Mouse (Mus musculus): Measurements from ENCODE around the gene Lmx1a. TPM values are rescaled to one million over a fixed set of nuclear protein-coding genes. Genes with fewer than 3 reads are reported as not detected.

The Lmx1a gene
- polyA plus RNA-seq, 1 experiment from 2014 or later = 0.44 TPM

DNA sequence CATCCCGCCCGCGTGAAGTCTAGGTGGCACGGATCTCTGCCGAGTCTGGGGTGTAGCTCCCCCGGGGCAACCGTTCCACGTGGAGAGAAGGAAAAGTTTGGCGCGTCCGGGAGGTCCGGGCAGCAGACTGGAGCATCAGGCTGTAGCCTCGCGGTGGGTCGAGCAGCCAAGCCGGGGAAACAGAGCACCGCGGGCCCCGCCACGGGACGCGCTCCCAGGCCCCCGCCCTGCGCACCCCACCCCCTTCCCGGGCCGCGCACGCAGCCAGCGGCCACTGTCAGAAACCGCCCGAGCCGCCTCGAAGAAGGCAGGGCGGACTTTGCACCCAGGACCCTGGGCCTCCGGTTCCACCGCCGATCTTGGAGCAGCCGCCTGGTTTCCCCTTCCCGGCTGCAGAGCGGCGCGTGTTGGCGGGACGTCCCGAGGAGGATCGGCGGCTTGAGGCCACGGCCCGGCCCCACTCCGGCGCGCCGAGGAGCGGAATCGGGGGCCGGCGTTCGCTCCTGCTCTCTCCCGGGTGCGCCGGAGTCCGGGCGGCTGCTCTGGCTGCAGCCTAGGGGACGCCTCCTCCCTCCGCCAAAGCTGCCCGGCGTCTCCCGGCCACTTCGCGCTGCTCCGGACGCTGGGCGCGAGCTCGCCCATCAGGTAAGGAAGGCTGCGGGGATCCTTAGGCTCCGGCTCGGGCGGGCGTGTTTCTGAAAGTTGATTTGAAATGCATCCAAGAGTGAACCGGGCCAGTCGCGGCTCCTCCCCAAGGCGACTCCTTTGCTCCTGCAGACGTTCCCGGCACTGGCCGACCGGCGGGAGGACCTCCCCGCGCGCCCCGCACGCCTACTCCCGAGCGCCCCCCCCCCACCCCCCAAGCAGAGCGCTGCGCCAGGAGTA is 448 bp upstream of the Lmx1a start:
- ATAC-seq = peak; percentile 89
- Histone ChIP-seq H3K36me3 (no peaks in the 10 kb centered on the region), H3K4me1 (replicated peaks) (peaks cover 25% of the 10 kb centered on the region), H3K4me3 (replicated peaks) (peak overlapping the region; percentile 52), H3K27ac (no peak overlapping the region), H3K9me3 (no peaks in the 10 kb centered on the region), H3K9ac (peak overlapping the region; percentile 40), H3K4me2 (replicated peaks) (peak overlapping the region; percentile 96), H3K27me3 (replicated peaks) (peaks cover 67% of the 10 kb centered on the region)
- WGBS = under 1% methylated on average over 95 of the region's 98 CpGs

DNA sequence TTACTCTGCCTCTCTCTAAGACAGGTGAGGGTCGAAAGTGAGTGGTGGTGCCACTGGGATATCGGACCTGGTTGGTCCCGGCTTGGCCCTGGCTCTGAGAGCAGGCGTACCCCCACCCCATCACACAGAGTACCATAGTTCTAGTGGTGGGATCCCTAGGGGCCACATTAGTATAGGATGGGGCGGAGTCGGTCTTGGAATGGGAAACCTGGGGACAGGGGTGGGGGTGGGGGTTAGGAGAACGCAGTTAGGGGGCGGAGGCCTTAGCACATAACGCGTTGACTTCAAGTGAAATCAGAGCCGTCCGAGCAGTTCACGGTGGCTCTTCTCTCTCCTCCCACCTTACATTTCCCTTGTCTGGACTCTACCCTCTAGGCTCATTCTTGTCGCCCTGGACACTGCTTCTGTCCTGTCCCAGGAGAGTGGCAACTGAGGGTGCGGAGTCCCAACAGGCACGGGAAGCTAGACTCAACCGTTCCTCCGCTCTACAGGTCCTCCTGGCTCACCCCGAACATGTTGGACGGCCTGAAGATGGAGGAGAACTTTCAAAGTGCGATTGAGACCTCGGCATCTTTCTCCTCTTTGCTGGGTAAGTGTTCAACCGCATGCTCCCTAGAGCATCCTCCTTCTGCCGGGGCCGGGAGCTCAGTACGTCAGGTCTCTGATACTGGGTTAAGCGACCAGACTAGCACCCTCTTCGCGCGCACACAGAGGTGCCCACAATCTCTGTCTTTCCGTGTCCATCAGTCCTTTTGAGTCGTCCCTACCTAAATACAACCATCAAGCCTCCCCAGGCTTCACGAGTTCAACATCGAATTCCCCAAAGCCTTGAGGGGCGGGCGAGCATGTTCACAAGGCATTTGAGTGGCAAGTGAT is 463 bp downstream of the Lmx1a start:
- H3K9ac ChIP-seq = peak overlapping the region; percentile 40; the same call in 1 of the 2 replicates
- peaks cover 69% of the 10 kb centered on the region for H3K27me3 ChIP-seq (replicated peaks)
- WGBS = 2% methylated on average over 36 of the region's 36 CpGs
- ATAC-seq = peak; percentile 28
- H3K9me3 ChIP-seq = no peaks in the 10 kb centered on the region
- no peaks in the 10 kb centered on the region for H3K36me3 ChIP-seq
- H3K27ac ChIP-seq = no peak overlapping the region
- H3K4me2 ChIP-seq (replicated peaks) = peak overlapping the region; percentile 96
- peak overlapping the region; percentile 52 for H3K4me3 ChIP-seq (replicated peaks)
- H3K4me1 ChIP-seq (replicated peaks) = peaks cover 25% of the 10 kb centered on the region

DNA sequence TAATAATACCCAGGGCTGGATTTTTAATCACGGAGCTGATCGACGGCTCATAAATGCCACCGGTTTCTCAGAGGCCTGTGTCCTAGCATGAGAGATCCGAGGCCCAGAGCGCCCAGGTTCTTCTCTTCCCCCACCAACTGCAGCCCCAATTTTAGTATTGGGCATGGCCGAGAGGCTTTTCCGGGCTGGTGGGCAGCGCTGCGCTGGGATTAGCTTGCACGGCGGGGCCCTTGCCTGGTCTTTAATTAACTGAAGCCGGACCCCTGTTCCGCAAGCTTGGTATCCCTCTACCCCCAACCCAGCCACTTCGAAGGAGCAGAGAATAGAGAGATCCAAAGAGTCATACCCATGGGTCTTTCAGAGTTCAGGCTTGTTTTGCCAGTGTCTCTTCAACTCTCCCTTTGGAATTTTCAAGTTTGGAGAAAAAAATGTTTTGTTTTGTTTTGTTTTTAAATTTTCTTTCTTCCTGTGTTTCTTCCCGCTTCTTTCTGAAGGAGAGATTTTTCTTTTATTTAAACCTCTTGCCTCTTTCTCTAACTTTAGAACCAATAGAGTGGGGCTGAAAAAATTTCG is 1.2 kb downstream of the Lmx1a start:
- H3K9me3 ChIP-seq = no peaks in the 10 kb centered on the region
- no peak overlapping the region for H3K9ac ChIP-seq
- H3K4me2 ChIP-seq (replicated peaks) = no peak overlapping the region
- H3K27ac ChIP-seq = no peak overlapping the region
- H3K4me1 ChIP-seq (replicated peaks) = peaks cover 25% of the 10 kb centered on the region
- ATAC-seq = no peak
- 4% methylated on average over 17 of the region's 17 CpGs for WGBS
- H3K27me3 ChIP-seq (replicated peaks) = peaks cover 76% of the 10 kb centered on the region
- H3K36me3 ChIP-seq = no peaks in the 10 kb centered on the region
- no peak overlapping the region for H3K4me3 ChIP-seq (replicated peaks)

DNA sequence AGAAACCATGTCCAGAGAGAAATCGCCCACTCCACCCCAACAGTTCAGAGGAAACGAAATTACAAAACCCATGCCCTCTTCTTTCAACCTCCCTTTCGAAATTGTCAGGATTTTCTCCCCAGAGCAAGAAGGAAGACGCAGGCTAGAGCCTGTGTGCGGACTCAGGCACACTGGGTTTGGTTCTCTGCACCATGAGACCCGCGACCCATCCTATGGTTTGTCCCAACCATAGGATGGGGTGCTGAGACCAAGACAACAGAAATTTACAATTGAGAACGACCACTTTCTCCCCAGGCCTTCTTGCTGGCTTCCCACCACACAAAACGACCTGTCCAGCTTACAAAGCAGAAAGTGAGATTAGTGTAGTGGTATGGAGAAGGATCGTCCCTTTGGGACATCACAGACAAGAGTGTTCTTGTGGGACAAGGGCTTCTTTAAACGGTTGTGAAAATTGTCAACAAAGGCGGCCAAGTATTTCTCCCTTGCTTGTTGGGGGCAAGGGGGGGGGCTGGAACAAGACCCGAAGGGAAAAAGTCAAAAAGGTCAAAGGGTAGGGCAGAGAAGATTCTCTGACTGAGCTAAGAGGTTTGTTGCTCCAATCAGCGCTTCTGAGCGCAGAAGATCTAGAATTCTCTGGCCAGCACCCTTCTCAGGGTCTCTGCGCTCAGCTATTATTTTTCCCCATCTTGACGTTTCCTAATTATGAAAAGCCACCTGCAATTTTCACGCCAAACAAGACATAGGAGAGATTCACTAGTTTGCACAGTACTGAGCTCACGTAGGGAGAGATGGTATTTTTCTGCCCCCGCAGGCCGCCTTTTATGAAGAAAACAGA is 1.9 kb downstream of the Lmx1a start:
- ATAC-seq = no peak
- H3K27ac ChIP-seq = no peak overlapping the region
- peaks cover 82% of the 10 kb centered on the region for H3K27me3 ChIP-seq (replicated peaks)

DNA sequence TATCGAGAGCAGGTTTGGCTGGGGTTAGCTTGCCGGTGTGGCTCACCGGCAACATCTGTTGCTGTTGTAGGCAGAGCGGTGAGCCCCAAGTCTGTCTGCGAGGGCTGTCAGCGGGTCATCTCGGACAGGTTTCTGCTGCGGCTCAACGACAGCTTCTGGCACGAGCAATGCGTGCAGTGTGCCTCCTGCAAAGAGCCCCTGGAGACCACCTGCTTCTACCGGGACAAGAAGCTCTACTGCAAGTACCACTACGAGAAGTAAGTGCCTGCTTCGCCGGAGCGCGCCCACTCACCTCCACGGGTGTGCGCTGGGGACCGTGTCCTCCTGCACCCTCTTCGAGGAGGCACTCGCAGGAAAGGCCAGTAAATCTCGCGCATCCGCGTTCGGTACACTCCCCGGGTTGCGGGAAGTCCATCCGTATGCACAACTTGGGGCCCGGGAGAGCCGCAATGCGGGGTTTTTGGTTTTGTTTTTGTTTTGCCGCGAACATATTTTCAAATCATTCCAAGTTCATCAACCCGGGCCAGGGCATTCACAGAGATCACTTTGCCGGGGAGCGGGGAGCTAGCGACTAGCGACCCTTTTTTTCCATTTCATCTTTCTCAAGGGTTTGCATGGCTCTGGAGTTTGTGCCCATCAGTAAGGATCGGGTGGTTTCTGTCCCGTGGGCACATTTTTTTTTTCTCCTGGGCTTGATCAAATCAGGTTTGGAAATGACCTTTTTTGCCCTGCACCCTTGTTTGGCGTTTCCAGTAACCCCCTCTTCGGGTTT is 3.1 kb downstream of the Lmx1a start:
- WGBS = under 1% methylated on average over 44 of the region's 44 CpGs

More for the DNA sequence above, 1.9 kb downstream of the Lmx1a start:
- no peak overlapping the region for H3K4me2 ChIP-seq (replicated peaks)
- 4% methylated on average over 21 of the region's 21 CpGs for WGBS
- no peaks in the 10 kb centered on the region for H3K36me3 ChIP-seq
- no peak overlapping the region for H3K9ac ChIP-seq
- no peak overlapping the region for H3K4me3 ChIP-seq (replicated peaks)
- H3K9me3 ChIP-seq = no peaks in the 10 kb centered on the region
- H3K4me1 ChIP-seq (replicated peaks) = peaks cover 25% of the 10 kb centered on the region

DNA sequence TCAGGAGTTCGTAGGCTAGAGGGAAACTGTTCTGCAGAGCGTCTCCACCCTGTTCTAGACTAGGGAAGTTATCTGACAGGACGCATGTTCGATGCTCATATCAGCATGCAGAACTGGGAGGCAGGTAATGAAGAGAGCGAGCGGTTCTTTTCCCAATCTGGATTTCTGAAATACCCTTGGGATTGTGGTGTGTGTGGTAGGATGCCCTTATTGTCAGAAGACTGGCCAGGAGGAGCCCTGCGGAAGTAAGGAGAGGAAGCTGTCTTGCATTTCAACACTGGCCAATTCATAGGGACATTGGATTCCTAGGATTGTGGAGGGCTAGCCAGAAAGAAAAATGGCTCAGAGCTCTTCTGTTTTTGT is 3.6 kb downstream of the Lmx1a start:
- Histone ChIP-seq H3K36me3 (no peaks in the 10 kb centered on the region), H3K9ac (no peak overlapping the region), H3K4me1 (replicated peaks) (peaks cover 25% of the 10 kb centered on the region), H3K4me2 (replicated peaks) (no peak overlapping the region), H3K4me3 (replicated peaks) (no peak overlapping the region), H3K9me3 (no peaks in the 10 kb centered on the region), H3K27me3 (replicated peaks) (peaks cover 75% of the 10 kb centered on the region), H3K27ac (no peak overlapping the region)
- WGBS = 1% methylated on average over 7 of the region's 7 CpGs
- no peak for ATAC-seq

More for the DNA sequence above, 3.1 kb downstream of the Lmx1a start:
- no peak for ATAC-seq
- peak overlapping the region; percentile 11 for H3K4me3 ChIP-seq (replicated peaks)
- H3K27ac ChIP-seq = no peak overlapping the region
- no peaks in the 10 kb centered on the region for H3K36me3 ChIP-seq
- no peak overlapping the region for H3K9ac ChIP-seq
- peaks cover 80% of the 10 kb centered on the region for H3K27me3 ChIP-seq (replicated peaks)
- H3K9me3 ChIP-seq = no peaks in the 10 kb centered on the region
- H3K4me2 ChIP-seq (replicated peaks) = peak overlapping the region; percentile 37
- peaks cover 25% of the 10 kb centered on the region for H3K4me1 ChIP-seq (replicated peaks)

DNA sequence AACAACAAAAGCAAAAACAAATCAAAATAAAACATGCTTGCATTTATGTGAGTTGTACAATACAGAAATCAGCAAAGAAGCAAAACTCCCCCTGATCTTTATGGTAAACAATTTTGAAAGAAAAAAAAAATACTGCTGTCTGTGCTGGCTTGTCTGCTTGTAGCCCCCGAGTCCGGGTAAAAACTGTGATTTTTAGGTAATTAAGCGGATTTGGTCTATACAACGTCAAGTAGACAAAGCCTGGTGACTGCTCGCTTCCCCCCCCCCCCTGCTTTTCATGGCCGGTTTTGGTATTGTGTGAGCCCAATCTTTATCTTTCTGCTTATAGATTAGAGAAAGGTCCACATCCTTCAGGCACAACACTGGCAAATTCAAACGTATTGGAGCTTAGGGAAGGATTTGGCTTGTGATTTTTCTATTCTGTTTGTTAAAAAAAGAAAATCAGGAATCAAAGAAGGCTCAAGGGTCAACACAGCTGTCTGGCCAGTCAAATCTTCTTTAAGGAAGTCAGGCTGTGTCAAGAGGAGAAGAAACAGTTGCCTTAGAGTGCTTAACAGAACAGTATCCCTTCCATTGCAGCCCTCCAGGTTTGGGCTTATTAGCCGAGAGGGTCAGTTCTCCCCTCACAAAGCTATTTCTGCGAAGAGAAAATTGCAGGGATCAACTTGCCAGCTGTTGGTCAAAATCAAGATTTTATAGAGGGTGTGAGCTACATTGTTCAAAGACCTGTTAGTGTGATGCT is 4.6 kb downstream of the Lmx1a start:
- peaks cover 67% of the 10 kb centered on the region for H3K27me3 ChIP-seq (replicated peaks)
- H3K9ac ChIP-seq = no peak overlapping the region
- peaks cover 19% of the 10 kb centered on the region for H3K4me1 ChIP-seq (replicated peaks)
- H3K4me2 ChIP-seq (replicated peaks) = no peak overlapping the region
- H3K27ac ChIP-seq = no peak overlapping the region
- no peaks in the 10 kb centered on the region for H3K9me3 ChIP-seq
- no peaks in the 10 kb centered on the region for H3K36me3 ChIP-seq
- no peak overlapping the region for H3K4me3 ChIP-seq (replicated peaks)
- ATAC-seq = no peak
- WGBS = 2% methylated on average over 9 of the region's 9 CpGs

DNA sequence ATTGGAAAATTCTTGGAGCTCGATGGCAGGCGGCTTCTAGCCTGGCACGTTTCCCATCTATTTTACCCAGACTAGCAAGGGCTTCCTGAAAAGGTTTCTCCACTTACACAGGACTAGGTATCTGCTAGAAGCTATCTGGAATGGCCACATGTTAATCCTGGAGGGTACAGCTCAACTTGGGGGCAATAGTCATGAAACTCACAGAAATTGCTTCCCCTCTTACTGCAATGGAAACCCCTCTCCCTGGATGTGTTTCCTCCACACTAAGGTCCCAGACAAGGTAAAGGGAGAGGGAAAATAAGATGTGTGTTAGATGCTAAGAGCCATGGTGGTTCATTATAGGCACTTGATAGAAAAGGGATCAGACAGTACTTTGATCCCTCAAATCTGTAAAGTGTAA is 5.7 kb downstream of the Lmx1a start:
- Histone ChIP-seq H3K27me3 (replicated peaks) (peaks cover 57% of the 10 kb centered on the region), H3K9me3 (no peaks in the 10 kb centered on the region), H3K36me3 (no peaks in the 10 kb centered on the region), H3K27ac (no peak overlapping the region), H3K4me2 (replicated peaks) (no peak overlapping the region), H3K4me1 (replicated peaks) (peaks cover 10% of the 10 kb centered on the region), H3K9ac (no peak overlapping the region), H3K4me3 (replicated peaks) (no peak overlapping the region)
- no peak for ATAC-seq
- WGBS = 26% methylated on average over 3 of the region's 3 CpGs

DNA sequence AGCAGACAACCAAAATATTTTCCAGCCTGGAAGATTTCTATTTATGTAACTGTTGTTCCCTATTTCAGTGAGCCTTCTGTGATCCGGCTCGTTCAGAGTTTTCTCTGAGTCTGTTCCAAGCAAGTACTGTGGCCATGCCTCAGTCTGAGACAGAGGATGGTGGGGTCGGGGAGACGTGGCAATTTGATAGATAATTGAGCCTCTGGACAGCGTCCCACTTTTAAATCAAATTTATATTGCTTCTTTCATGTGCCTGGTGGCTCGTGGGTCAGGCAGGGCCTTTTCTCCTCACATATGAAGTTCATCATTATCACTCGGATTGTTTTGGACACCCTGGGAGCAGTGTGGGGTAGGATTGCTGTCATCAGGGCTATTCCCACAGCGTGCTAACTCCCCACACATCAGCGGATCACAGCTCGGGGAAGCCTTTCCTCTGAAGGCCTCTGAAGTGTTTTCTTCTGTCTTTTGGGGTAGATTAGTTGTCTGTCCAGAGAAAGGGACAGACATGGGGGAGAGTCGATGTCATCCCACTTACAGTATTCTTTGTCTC is 6.9 kb downstream of the Lmx1a start:
- peaks cover 47% of the 10 kb centered on the region for H3K27me3 ChIP-seq (replicated peaks)
- no peak for ATAC-seq

DNA sequence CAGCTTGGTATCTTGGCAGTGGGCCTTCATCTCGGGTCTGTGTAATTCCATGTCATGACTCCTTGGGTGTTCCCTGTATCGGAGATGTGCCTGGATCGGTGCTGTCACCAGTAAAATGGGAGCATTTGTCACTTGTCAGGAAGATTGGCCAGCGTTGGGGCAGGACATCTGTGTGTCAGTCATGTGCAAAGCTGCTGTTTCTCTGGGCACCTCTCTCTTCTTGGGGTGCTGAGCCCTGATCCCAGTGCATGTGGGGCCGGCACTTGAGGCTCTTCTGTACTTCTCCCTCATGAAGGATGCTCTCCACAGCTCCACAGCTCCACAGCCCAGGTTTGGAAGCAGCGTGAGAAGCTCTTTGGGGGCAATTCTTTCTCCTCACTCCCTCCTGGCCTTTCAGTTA is 10.7 kb downstream of the Lmx1a start:
- Histone ChIP-seq H3K9ac (no peak overlapping the region), H3K4me1 (replicated peaks) (no peaks in the 10 kb centered on the region), H3K4me3 (replicated peaks) (no peak overlapping the region), H3K9me3 (no peaks in the 10 kb centered on the region), H3K27ac (no peak overlapping the region), H3K27me3 (replicated peaks) (peaks cover 20% of the 10 kb centered on the region), H3K36me3 (no peaks in the 10 kb centered on the region), H3K4me2 (replicated peaks) (no peak overlapping the region)
- no peak for ATAC-seq
- 71% methylated on average over 6 of the region's 6 CpGs for WGBS

More for the DNA sequence above, 6.9 kb downstream of the Lmx1a start:
- no peaks in the 10 kb centered on the region for H3K9me3 ChIP-seq
- no peak overlapping the region for H3K4me2 ChIP-seq (replicated peaks)
- no peaks in the 10 kb centered on the region for H3K36me3 ChIP-seq
- WGBS = 41% methylated on average over 11 of the region's 11 CpGs
- peaks cover 10% of the 10 kb centered on the region for H3K4me1 ChIP-seq (replicated peaks)
- no peak overlapping the region for H3K27ac ChIP-seq
- H3K9ac ChIP-seq = no peak overlapping the region
- H3K4me3 ChIP-seq (replicated peaks) = no peak overlapping the region
